Mouse (Mus musculus): ENCODE results near the gene Ctcfl.

Ctcfl gene

DNA sequence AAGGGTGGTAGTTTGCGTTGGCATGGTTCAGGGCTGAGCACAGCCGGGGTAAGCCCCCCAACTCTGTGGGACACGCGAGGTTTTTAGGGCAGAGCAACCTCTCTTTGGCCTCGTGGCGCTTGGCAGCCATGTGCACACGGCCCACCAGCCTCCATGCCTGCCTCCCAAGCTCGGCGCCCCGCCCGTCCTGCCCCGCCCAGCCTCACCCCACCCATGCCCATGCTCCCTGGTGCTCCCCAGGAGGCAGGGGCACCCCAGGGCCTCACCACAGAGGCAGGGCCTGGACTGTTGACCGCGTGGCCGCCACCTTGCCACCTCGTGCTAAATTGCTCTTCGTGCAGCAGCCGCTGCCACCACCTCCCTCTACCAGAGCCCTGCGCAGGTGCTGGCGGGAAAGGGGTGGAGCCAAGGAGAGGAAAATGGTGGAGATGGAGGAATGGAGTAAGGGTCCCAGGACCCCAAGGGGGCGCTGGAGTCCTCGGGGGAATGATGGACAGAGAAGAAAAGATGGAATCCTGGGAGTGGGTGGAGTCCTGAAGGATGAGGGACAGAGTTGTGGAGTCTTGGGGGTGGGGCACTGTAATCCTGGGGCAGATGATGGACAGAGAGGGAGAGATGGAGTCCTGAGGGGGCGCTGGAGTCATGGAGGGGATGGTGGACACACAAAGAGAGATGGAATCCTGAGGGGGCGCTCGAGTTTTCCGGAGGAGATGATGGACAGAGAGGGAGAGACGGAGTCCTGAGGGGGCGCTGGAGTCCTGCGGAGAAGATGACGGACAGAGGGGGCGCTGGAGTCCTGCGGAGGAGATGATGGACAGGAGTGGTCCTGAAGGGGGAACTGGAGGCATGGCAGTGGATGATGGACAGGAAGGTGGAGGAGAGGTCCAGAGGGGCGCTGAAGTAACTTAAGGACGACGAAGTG, at the start of gene Ctcfl:
Ctcfl (minus strand) TSS at position 503 of the 922 bp plus-strand sequence.
- peak in 1 of 2 experiments; percentile 36 for DNase-seq (ENCODE audit: low spot score in 2 of 2)

DNA sequence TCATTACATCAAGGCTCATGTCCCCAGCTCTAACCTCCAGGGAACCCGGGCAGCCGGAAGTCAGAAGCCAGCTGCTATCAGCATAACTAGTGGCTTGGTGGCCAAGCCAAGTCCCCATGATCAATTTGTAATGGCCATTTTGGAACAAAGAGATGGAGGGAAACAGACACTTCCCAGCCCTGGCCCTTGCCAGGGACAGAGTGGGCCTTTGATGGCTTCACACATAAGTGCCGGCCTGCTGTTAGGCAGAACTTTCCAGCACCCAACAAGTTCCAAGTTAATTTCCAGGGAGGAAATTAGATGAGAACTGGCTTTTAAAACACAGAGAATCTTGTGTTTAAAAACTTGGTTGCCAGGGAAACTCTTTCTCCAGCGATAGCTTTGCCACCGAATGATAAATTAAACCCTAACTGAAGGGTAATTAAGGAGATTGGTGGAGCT, 49.1 kb upstream of the Ctcfl start:
- no peak for DNase-seq (ENCODE audit: low spot score in 2 of 2)

DNA sequence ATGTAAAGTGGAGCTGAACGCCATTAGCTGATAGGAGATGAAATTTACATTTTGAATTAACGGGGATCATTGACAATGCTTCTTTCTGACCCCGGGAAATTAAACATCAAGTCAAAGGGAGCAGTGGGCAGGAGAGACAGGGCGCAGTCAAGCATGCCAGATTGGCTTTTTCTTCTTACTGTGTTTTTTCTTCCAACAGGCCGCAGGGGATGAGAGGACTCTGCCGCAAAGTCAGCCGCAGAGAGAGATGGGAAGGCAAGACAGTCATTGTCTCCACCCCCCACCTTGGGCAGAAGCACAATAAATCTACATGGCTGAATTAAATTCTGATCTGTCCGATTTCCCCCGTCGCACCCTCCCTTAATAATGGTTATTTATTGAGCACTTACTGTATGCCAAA, 46.0 kb upstream of the Ctcfl start:
- DNase-seq (ENCODE audit: low spot score in 2 of 2), result no peak

DNA sequence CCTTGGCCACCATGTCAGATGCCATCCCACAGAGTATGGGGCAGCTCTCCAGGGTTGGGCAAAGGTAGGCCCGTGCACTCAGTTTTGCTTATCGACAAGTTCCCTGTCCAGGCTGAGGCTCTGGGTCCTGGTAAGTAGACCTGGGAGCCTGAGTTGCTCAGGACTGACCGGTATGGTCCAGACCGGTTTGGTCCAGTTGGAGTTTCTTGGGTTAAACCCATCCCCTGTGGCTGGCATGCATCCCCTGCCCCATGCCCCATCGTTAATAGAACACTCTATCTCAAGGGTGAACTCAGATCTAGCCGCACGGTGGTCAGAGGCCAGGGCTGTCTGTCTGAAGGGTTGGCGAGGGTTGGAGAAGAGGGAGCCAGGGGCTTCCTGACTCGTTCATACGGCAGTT, 45.6 kb upstream of the Ctcfl start:
- no peak for DNase-seq (ENCODE audit: low spot score in 2 of 2)

DNA sequence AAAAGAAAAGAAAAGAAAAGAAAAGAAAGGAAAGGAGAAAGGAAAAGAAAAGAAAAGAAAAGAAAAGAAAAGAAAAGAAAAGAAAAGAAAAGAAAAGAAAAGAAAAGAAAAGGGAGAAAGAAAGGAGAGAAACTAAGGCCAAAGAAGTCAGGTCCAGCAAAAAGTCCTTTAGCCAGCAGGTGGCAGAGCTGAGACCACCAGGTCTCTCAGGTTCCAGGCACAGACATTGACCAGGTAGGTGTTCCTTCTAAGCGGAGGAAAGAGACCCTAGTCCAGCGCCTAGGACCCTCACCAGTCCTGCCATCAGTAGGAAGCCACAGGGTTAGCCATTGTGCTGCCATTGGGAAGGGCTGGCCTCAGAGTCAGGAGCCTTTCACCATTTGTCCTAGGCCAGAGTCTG, 45.0 kb upstream of the Ctcfl start:
- peak in 1 of 2 experiments; percentile 57 for DNase-seq (ENCODE audit: low spot score in 2 of 2)

DNA sequence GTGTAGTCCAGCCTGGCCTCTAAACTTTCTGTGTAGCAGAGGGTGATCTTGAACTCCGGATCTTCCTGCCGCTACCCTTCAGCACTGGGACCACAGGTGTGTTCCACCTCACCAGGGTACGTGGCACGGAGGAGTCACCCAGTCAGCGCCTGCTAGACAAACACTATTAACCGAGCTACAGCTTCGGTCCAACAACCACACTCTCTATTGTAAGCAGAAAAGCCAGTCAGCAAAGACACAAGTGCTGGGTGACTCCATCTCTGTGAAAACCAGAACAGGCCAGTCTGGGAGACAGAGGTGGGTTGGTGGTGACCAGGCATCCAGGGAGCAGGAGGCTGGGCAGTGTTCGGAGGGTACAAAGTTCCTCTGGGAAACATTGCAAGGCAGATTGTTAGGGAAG, 44.1 kb upstream of the Ctcfl start:
- no peak for DNase-seq (ENCODE audit: low spot score in 2 of 2)

DNA sequence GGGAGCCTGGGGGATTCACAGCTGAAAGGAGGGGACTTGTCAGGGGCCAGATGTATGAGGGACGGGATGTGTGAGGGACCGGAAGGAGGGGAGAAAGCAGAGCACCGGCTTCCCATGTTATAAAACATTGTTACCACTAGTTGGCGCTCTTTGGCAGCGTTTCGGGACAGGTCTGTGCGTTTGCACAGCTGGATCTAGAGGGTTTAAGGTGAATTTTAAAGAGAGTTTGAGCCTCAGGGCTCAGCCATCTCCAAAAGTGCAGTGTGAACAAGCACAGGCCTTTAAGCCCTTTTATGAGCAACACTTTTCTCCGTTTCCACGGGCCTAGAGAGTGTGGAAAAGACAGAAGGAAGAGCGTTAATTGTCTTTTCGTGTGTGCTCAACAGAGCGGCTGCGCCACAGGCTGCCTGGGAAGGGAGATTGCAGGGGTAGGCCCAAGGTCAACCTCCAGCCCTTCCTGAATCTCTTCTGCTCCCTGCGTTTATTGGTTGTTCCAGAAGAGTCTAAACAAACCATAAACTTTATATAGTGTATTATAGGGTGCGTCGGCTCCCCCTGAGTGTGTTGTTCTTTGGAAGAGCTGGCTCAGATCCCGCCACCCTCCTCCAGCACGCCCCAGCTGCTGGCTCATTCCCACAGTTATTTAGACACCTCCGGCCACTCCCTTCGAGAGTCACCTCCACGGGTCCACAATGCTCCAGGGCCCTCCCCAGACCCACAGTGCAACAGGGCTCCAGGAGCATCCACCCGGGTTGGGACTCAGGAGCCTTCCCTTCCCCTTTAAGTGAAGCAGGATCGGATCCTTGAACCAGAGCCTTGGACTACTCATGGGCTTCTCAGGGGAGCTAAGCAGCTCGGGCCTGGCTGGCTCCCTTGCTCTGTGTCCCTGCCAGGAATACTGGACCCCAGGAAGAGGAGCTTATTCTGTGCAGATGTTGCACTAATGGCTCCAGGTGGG, 40.3 kb upstream of the Ctcfl start:
- peak; percentile 36 to 58 for DNase-seq (ENCODE audit: low spot score in 2 of 2)

DNA sequence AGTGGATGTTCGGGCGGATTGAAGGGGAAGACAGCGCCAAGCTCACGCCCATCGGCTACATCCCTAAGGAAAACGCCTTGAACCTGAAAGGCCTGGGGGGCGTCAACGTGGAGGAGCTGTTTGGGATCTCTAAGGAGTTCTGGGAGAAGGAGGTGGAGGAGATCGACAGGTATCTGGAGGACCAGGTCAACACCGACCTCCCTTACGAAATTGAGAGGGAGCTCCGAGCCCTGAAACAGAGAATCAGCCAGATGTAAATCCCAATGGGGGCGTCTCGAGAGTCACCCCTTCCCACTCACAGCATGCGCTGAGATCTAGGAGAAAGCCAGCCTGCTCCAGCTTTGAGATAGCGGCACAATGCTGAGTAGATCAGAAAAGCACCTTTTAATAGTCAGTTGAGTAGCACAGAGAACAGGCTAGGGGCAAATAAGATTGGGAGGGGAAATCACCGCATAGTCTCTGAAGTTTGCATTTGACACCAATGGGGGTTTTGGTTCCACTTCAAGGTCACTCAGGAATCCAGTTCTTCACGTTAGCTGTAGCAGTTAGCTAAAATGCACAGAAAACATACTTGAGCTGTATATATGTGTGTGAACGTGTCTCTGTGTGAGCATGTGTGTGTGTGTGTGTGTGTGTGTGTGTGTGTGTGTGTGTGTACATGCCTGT, 39.2 kb upstream of the Ctcfl start:
- no peak for DNase-seq (ENCODE audit: low spot score in 2 of 2)

DNA sequence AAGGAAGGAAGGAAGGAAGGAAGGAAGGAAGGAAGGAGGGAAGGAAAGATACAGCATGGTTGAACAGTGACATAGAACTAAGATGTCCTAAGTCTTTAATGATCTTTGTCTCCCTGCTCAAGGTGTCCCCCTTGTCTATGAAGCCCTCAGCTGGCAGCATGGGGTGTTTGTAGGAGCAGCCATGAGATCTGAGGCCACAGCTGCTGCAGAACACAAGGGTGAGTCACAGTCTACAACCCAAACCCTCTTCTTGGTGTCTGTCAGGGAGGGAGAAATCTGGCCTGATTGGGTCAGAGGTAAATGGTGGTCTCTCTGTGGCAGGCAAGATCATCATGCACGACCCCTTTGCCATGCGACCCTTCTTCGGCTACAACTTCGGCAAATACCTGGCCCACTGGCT, 38.5 kb upstream of the Ctcfl start:
- no peak for DNase-seq (ENCODE audit: low spot score in 2 of 2)

DNA sequence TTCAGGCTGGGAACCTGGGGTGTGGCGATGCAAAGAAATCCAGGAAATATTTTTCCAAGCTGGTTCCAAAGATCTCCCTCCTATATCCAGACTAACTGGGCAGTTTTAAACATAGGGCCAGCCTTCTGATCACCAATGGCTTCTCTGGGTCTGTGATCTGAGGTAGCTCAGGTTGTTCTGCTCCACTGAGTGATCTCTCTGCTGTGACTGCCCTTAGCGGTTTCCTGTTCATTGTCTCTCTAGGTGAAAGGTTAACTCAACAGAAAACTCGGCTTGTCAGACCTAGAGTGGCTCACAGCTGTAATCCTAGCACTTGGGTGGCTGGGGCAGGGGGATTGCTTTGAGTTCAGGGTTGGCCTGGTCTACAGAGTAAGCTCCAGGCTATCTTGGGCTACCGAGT, 38.1 kb upstream of the Ctcfl start:
- DNase-seq (ENCODE audit: low spot score in 2 of 2), result no peak

DNA sequence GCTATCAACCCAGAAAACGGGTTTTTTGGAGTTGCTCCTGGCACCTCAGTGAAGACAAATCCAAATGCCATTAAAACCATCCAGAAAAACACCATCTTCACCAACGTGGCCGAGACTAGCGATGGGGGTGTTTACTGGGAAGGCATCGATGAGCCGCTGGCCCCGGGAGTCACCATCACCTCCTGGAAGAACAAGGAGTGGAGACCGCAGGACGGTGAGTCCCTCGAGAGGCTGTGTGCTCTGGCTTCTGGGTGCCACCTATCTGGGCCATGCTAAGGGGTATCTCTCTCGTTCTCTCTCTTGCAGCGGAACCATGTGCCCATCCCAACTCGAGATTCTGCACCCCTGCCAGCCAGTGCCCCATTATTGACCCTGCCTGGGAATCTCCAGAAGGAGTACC, 37.6 kb upstream of the Ctcfl start:
- no peak for DNase-seq (ENCODE audit: low spot score in 2 of 2)

DNA sequence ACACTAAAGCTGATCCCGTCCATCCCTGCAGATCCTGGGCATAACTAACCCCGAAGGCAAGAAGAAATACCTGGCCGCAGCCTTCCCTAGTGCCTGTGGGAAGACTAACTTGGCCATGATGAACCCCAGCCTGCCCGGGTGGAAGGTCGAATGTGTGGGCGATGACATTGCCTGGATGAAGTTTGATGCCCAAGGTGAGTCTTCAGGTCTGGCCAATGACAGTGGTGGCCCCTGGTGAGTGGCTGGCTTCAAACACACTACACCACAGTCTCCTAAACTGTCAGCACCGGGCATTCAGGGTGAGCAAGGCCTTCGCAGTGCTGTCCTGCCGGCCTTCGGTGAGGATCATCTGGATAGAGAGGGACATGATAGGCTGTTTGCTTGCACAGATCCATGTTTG, 36.6 kb upstream of the Ctcfl start:
- DNase-seq (ENCODE audit: low spot score in 2 of 2), result no peak

DNA sequence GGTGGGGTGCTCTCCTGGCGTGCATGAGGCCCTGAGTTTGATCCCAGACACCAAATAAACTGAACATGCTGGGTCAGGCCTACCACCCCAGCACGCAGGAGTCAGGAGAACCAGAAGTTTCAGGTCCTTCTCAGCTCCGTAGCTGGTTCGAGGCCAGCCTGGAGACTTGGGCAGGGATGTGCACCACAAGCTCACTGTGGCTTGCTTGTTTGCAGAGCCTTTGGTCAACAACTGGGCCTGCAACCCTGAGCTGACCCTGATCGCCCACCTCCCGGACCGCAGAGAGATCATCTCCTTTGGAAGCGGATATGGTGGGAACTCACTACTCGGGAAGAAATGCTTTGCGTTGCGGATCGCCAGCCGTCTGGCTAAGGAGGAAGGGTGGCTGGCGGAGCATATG, 35.6 kb upstream of the Ctcfl start:
- DNase-seq (ENCODE audit: low spot score in 2 of 2), result no peak

DNA sequence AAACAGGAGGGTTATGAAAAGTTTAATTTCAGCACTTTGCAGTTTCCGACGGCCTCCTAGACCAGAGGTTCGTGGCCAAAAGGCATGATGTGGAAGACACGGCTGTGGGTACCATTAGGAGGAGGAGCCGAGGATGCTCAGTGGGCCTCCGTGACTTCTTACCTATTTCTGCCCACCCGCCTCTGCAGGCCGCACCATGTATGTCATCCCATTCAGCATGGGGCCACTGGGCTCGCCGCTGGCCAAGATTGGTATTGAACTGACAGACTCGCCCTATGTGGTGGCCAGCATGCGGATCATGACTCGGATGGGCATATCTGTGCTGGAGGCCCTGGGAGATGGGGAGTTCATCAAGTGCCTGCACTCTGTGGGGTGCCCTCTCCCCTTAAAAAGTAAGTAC, 35.2 kb upstream of the Ctcfl start:
- no peak for DNase-seq (ENCODE audit: low spot score in 2 of 2)

DNA sequence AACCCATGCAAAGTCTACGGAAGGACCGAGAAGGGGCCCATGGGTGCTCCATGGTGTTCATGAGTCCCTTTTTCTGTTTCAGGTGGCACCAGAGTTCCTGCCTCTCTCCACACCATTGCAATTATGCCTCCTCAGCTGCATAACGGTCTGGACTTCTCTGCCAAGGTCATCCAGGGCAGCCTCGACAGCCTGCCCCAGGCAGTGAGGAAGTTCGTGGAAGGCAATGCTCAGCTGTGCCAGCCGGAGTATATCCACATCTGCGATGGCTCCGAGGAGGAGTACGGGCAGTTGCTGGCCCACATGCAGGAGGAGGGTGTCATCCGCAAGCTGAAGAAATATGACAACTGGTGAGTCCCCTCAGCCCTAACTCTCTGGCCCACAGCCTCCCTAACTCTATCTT, 33.9 kb upstream of the Ctcfl start:
- no peak for DNase-seq (ENCODE audit: low spot score in 2 of 2)

DNA sequence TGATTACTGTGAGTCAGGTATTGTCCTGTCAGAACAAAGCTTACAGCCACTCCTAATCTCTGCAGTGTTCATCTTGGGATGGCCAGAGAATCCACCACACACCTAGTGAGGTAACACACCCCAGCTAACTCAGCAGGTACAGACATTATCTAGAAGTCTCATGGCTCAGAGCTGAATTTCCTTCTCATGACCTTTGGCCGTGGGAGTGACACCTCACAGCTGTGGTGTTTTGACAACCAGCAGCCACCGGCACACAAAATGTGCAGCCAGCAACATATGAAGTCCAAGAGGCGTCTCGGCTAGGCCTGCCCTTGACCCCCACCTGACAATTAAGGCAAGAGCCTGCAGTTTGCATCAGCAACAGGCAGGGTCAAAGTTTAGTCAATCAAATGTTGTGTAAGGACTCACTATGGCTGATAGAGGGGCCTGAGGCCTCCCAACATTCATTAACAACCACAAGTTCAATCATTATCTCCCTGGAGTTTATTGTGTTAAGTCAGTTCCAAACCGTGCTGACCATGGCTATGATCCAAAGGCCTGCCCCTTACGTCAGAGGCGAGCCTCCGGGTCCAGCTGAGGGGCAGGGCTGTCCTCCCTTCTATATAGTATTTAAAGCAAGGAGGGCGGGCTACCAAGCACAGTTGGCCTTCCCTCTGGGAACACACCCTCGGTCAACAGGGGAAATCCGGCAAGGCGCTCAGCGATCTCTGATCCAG, 33.3 kb upstream of the Ctcfl start, which contains the start of gene Pck1:
Pck1 (plus strand) TSS at position 613 of the 716 bp plus-strand sequence.
- no peak for DNase-seq (ENCODE audit: low spot score in 2 of 2)

DNA sequence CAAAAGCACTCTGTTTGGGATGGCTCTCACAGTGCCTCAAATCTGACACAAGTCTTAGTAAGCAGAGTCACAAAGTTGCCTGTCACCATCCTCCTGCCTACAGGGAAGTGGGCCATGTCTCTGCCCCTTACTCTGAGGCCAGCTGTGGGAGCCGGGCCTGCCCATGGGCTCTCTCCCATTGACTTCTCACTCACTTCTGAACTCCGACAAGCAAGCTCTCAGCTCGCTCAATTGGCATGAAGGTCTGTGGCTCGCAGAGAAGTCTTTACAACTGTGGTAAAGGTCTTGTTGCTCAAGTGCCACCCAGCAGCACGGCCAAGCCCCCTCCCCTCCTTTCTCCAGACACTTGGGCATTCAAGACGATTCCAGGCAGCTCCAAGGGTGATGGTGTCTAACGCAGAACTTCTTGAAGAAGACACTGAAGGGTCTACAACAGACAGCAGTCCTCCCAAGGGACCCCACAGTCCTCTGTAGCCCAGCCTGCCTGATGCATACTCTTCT, 32.5 kb upstream of the Ctcfl start:
- no peak for DNase-seq (ENCODE audit: low spot score in 2 of 2)

DNA sequence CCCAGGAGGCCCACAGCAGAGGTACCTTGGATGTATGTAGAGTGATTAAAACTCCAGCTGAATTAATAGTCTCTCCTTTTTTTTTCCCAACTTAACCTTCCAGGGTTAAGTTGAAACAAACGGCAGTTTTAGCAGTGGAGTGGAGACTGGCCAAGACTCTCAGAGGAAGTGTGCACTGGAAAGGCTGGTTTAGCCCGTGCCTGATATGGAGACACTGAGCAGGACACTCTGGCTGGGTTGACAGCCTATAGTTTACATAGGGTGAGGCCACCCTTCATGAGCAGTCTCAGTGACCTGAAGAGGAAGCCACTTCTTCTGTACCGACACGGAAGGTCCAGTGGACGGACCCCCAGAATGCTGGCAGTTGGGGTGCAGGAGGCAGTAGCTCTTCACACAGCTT, 32.0 kb upstream of the Ctcfl start:
- no peak for DNase-seq (ENCODE audit: low spot score in 2 of 2)

DNA sequence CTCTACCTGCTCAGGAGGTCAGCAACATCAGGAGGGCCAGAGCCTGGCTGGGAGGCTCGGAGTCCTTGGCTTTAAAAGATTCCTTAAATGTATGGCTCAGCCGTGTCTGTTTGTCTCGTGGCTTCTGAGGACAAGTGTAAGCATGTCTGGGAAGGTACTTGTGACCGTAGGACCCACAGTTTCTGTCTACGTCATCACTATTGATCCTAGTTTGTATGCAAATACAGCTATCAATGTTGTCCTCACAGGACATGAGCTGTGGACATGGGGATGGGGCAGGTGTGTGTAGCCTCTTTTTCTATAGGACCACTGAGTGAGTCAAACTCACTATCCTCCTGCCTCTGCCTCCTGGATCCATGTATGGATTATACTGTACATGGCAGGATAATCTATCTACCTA, 28.7 kb upstream of the Ctcfl start:
- no peak for DNase-seq (ENCODE audit: low spot score in 2 of 2)

DNA sequence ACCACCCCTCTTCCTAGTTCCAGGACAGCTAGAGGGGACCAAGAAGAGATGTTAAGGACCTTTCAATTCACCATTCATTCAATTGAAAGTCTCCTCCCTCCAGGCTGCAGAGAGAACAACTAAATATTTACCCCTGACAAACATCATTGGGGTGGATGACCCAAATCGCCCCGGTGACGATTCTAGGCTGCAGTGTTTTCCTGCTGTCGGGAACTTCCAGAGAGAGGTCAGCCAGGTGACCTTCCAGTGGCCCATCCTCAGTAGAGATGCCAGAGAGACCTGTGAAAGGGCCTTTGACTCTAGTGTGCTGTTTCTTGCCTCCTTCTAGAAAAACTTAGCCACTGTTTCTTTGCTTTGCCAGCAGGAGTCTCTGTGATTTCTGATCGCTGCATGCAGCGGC, 27.4 kb upstream of the Ctcfl start:
- DNase-seq (ENCODE audit: low spot score in 2 of 2), result no peak

DNA sequence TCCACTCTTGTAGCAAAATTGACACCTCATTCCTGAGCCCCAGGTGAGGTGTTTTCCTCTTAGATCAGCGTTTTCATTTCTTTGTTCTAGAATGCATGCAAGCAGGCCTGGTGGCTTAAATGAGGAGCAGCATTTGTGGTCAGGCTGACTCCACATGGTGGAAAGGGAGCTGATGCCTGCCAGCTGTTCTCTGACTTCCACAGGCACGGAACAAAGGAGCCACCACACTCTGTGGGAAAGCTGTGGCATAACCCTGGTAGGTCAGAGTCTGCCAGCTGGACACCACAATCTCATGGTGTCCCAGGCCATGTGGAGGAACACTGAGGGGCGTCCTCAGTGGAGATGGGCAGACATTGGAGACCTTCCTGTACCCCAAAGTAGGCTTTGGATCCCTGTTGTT, 26.5 kb upstream of the Ctcfl start:
- no peak for DNase-seq (ENCODE audit: low spot score in 2 of 2)
